In genomic region chr14:99219757-99220171, GRCm38 (mm10) we compare ENCODE assay signal across 12 mouse cellular contexts.
DNase-seq lines count a peak whose midpoint lies in the region; ATAC-seq and TF ChIP-seq lines count a peak whose summit lies in the region.
"Had no signal": no experiment of that assay in that cellular context is flagged by ENCODE, and none has a peak within 500 bp of the region (broad histone marks: within the 10 kb centered on the region; RNA-seq: fewer than 3 reads in every experiment).

No protein-coding gene starts in this region.

- H3K4me2 ChIP-seq in kidney, embryonic 15.5 days, result 0 out of 2 replicates have a peak overlapping the region, but pooled peaks have one; percentile 14
- peak overlapping the region; percentile 24; the same call in 1 of the 2 replicates for H3K4me2 ChIP-seq in limb, embryonic 11.5 days (ENCODE audit: low read depth, severe bottlenecking)
- H3K4me2 ChIP-seq: liver, embryonic 11.5 days; stomach, embryonic 15.5 days had no signal

- H3K4me1 ChIP-seq in kidney, embryonic 15.5 days, result 0 out of 2 replicates have a peak, but pooled peaks cover 7% of the 10 kb centered on the region
- no peaks in the 10 kb centered on the region for H3K4me1 ChIP-seq in kidney, adult 2 months (ENCODE audit: control insufficient read depth, insufficient read depth, low read length)
- H3K4me1 ChIP-seq in embryonic facial prominence, embryonic 10.5 days, result no peaks in the 10 kb centered on the region; the same call in 1 of the 2 replicates
- no peaks in the 10 kb centered on the region for H3K4me1 ChIP-seq in limb, embryonic 11.5 days (ENCODE audit: control insufficient read depth, insufficient read depth, low read length)
- H3K4me1 ChIP-seq: stomach, embryonic 15.5 days had no signal

- no peak overlapping the region for H3K9ac ChIP-seq in kidney, embryonic 15.5 days
- H3K9ac ChIP-seq in limb, embryonic 11.5 days (ENCODE audit: low read length), result no peak overlapping the region
- H3K9ac ChIP-seq: stomach, embryonic 15.5 days had no signal

- 0 out of 2 replicates have a peak overlapping the region, but pooled peaks have one; percentile 0 for H3K27ac ChIP-seq in kidney, embryonic 15.5 days
- no peak overlapping the region for H3K27ac ChIP-seq in kidney, adult 2 months (ENCODE audit: insufficient read depth, low read depth, low read length)
- H3K27ac ChIP-seq in embryonic facial prominence, embryonic 10.5 days (replicated peaks), result no peak overlapping the region
- H3K27ac ChIP-seq in limb, embryonic 11.5 days (replicated peaks; ENCODE audit: low read depth, low read length), result no peak overlapping the region
- H3K27ac ChIP-seq: stomach, embryonic 15.5 days had no signal

- H3K9me3 ChIP-seq in kidney, embryonic 15.5 days (replicated peaks), result no peaks in the 10 kb centered on the region
- no peaks in the 10 kb centered on the region for H3K9me3 ChIP-seq in embryonic facial prominence, embryonic 10.5 days
- H3K9me3 ChIP-seq in limb, embryonic 11.5 days (ENCODE audit: control insufficient read depth, low read length), result no peaks in the 10 kb centered on the region
- H3K9me3 ChIP-seq: stomach, embryonic 15.5 days had no signal

- WGBS in kidney, embryonic 15.5 days, result 18% methylated on average over 9 of the region's 9 CpGs
- 39% methylated on average over 9 of the region's 9 CpGs for WGBS in kidney, adult 2 months
- WGBS in embryonic facial prominence, embryonic 10.5 days, result 9% methylated on average over 9 of the region's 9 CpGs
- 3% methylated on average over 9 of the region's 9 CpGs for WGBS in limb, embryonic 11.5 days

- no peak for DNase-seq in kidney, adult 2 months
- DNase-seq in brain, adult 2 months (ENCODE audit: low read depth, low spot score), result peak; percentile 28
- peak; percentile 12 for DNase-seq in embryonic facial prominence, embryonic 10.5 days (ENCODE audit: low spot score)
- DNase-seq in limb, embryonic 11.5 days (ENCODE audit: low spot score), result peak; percentile 56
- no peak for DNase-seq in cerebellum, adult 9-10 months
- no peak for DNase-seq in lung, postnatal 25 days (ENCODE audit: low spot score)
- DNase-seq in left cerebral cortex, adult 8-10 months (ENCODE audit: low spot score in 2 of 2), result no peak
- DNase-seq: adrenal gland, postnatal 25 days; cerebellum, adult 9-11 months had no signal

- H3K36me3 ChIP-seq in kidney, embryonic 15.5 days, result peaks cover 21% of the 10 kb centered on the region
- no peaks in the 10 kb centered on the region; the same call in 1 of the 2 replicates for H3K36me3 ChIP-seq in kidney, adult 2 months (ENCODE audit: control insufficient read depth, insufficient read depth, low read length)
- peaks cover 36% of the 10 kb centered on the region for H3K36me3 ChIP-seq in embryonic facial prominence, embryonic 10.5 days (replicated peaks)
- H3K36me3 ChIP-seq in limb, embryonic 11.5 days (ENCODE audit: control insufficient read depth, insufficient read depth, low read length), result no peaks in the 10 kb centered on the region

- no peak overlapping the region for H3K4me3 ChIP-seq in kidney, embryonic 15.5 days (replicated peaks)
- H3K4me3 ChIP-seq in kidney, adult 2 months (ENCODE audit: insufficient read depth, low read depth, low read length), result no peak overlapping the region
- no peak overlapping the region for H3K4me3 ChIP-seq in embryonic facial prominence, embryonic 10.5 days
- H3K4me3 ChIP-seq in limb, embryonic 11.5 days (ENCODE audit: low read depth, low read length), result no peak overlapping the region
- H3K4me3 ChIP-seq: stomach, embryonic 15.5 days had no signal

- no peak for TF ChIP-seq CTCF in kidney, adult 2 months (conservative IDR thresholded peaks at IDR 0.05; ENCODE audit: insufficient read depth, insufficient read length, low read depth, low read length)

- TF ChIP-seq POLR2A in kidney, adult 2 months (IDR thresholded peaks at IDR 0.05; ENCODE audit: low read depth, low read length), result no peak

- no peaks in the 10 kb centered on the region for H3K27me3 ChIP-seq in kidney, embryonic 15.5 days
- no peaks in the 10 kb centered on the region for H3K27me3 ChIP-seq in kidney, adult 2 months (replicated peaks; ENCODE audit: control insufficient read depth, insufficient read depth, low read length)
- H3K27me3 ChIP-seq in embryonic facial prominence, embryonic 10.5 days (replicated peaks; ENCODE audit: low read depth, poor library complexity, severe bottlenecking), result no peaks in the 10 kb centered on the region
- H3K27me3 ChIP-seq in limb, embryonic 11.5 days (ENCODE audit: control insufficient read depth, insufficient read depth, low read length), result no peaks in the 10 kb centered on the region
- H3K27me3 ChIP-seq: stomach, embryonic 15.5 days had no signal

- ATAC-seq in kidney, embryonic 15.5 days (replicated peaks; ENCODE audit: low FRiP score), result 0 out of 2 replicates have a peak, but pooled peaks have one; percentile 43
- ATAC-seq in limb, embryonic 11.5 days (ENCODE audit: insufficient number of reproducible peaks, low FRiP score, low TSS enrichment, low read depth), result peak; percentile 76

Comparison
In these comparisons a context has a peak if more than half of its experiments do, and no peak if none do; other contexts are left out.
1. DNase-seq: peak in brain, adult 2 months (single experiment), embryonic facial prominence, embryonic 10.5 days (single experiment) and limb, embryonic 11.5 days (single experiment); none in kidney, adult 2 months (single experiment), cerebellum, adult 9-10 months (single experiment), lung, postnatal 25 days (single experiment) and left cerebral cortex, adult 8-10 months (0 of 2).